Mouse (Mus musculus) midbrain, embryonic 13.5 days (tissue): Measurements from ENCODE around the gene Wasf2. TPM values are rescaled to one million over a fixed set of nuclear protein-coding genes. Genes with fewer than 3 reads are reported as not detected.

ENCODE experiments used
- ATAC-seq: fragments of 200-750 bp; cut with Nextera tagmentation; 2 replicates; pipeline ENCODE4 v1.8.0; 2017; ENCODE audit warnings: mild to moderate bottlenecking, moderate TSS enrichment, moderate library complexity
- H3K27ac ChIP-seq: fragments of 300-500 bp; sonication (generic); 2 replicates; pipeline ENCODE4 v1.5.1; 2015; ENCODE audit warnings: inconsistent platforms, mild to moderate bottlenecking, moderate library complexity
- H3K27me3 ChIP-seq: fragments of 300-500 bp; sonication (generic); 2 replicates; pipeline ENCODE4 v1.6.1; 2015; ENCODE audit warnings: mild to moderate bottlenecking, inconsistent platforms
- H3K36me3 ChIP-seq: fragments of 300-500 bp; sonication (generic); 2 replicates; pipeline ENCODE4 v1.6.1; 2015; ENCODE audit warnings: mild to moderate bottlenecking, inconsistent platforms
- H3K4me1 ChIP-seq: fragments of 300-500 bp; sonication (generic); replicated peaks from 2 replicates; pipeline ENCODE4 v1.6.1; 2015; ENCODE audit warnings: inconsistent platforms
- H3K4me2 ChIP-seq: fragments of 300-500 bp; sonication (generic); replicated peaks from 2 replicates; pipeline ENCODE4 v1.6.1; 2015; ENCODE audit warnings: moderate library complexity, mild to moderate bottlenecking, inconsistent platforms
- H3K4me3 ChIP-seq: fragments of 300-500 bp; sonication (generic); replicated peaks from 2 replicates; pipeline ENCODE4 v1.5.1; 2015; ENCODE audit warnings: mild to moderate bottlenecking, inconsistent platforms
- H3K9ac ChIP-seq: fragments of 300-500 bp; sonication (generic); replicated peaks from 2 replicates; pipeline ENCODE4 v1.6.1; 2015; ENCODE audit warnings: mild to moderate bottlenecking, inconsistent platforms
- H3K9me3 ChIP-seq: fragments of 300-500 bp; sonication (generic); 2 replicates; pipeline ENCODE4 v1.6.1; 2016; ENCODE audit warnings: mild to moderate bottlenecking, inconsistent platforms
- WGBS: fragments of 180-500 bp; shearing (Covaris S2); methylation state at CpG from one replicate; pipeline ENCODE4 v1.1.7; 2015; 5-methylcytosine and 5-hydroxymethylcytosine counted together
- polyA plus RNA-seq: library from polyadenylated mRNA; unstranded; fragments of >200 nt; fragmentation: Nextera tagmentation; extraction: Ambion mirVana; gene quantifications from 2 replicates; pipeline ENCODE4 v1.2.1, GENCODE M21; 2015

Gene Wasf2
- polyA plus RNA-seq = 28.8 and 34.2 TPM in 2 replicates

GRCm38 (mm10) chr4:133129931-133130889, at the start of gene Wasf2:
Gene Wasf2, plus strand, starts transcription at chr4:133130505.
- Histone ChIP-seq H3K9ac (peak within 1 kb of the TSS; percentile 84), H3K36me3 (no peaks in the 10 kb centered on the region), H3K27ac (peak within 1 kb of the TSS; percentile 67; the same call in 1 of the 2 replicates), H3K9me3 (no peaks in the 10 kb centered on the region), H3K4me3 (peak within 1 kb of the TSS; percentile 96), H3K4me1 (peaks cover 31% of the 10 kb centered on the region), H3K4me2 (peak within 1 kb of the TSS; percentile 93), H3K27me3 (no peaks in the 10 kb centered on the region)
- WGBS = under 1% methylated on average over 65 of the region's 65 CpGs
- peak; percentile 94 for ATAC-seq

GRCm38 (mm10) chr4:133080862-133081261, 49.4 kb upstream of the Wasf2 start:
- Histone ChIP-seq H3K36me3 (peaks cover 29% of the 10 kb centered on the region), H3K4me1 (peaks cover 47% of the 10 kb centered on the region), H3K9me3 (no peaks in the 10 kb centered on the region), H3K9ac (no peak overlapping the region), H3K27ac (no peak overlapping the region), H3K4me3 (no peak overlapping the region), H3K27me3 (no peaks in the 10 kb centered on the region), H3K4me2 (no peak overlapping the region)
- ATAC-seq = no peak
- WGBS = 96% methylated on average over 3 of the region's 3 CpGs

DNA sequence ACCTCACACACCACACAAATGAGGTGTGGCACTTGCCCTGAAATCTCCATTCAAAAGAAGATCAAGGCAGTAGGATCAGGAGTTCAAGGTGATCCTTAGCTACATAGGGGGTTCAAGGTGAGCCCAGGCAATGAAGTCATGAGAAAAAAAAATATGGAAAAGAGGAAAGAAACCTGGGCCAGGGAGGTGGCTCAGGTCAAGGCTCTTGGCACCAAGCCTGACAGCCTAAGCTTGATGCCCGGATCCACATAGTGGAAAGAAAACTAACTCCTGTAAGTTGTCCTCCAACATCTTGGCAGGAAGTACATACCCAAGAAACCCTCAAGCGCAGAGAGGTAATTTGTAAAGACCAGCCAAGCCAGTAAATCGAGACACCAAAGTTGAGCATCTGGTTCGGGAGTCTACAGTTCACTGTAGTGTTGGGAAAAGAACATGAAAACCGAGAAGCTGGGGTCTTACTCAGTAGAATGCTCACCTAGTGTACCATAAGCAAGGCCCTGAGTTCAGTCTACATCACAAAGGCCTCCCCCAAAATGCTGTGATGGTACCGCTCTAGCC, 48.0 kb upstream of the Wasf2 start:
- Histone ChIP-seq H3K9ac (no peak overlapping the region), H3K4me3 (no peak overlapping the region), H3K4me2 (no peak overlapping the region), H3K27me3 (no peaks in the 10 kb centered on the region), H3K4me1 (peaks cover 47% of the 10 kb centered on the region), H3K27ac (no peak overlapping the region), H3K36me3 (peaks cover 23% of the 10 kb centered on the region), H3K9me3 (no peaks in the 10 kb centered on the region)
- no peak for ATAC-seq
- WGBS = 96% methylated on average over 6 of the region's 6 CpGs

DNA sequence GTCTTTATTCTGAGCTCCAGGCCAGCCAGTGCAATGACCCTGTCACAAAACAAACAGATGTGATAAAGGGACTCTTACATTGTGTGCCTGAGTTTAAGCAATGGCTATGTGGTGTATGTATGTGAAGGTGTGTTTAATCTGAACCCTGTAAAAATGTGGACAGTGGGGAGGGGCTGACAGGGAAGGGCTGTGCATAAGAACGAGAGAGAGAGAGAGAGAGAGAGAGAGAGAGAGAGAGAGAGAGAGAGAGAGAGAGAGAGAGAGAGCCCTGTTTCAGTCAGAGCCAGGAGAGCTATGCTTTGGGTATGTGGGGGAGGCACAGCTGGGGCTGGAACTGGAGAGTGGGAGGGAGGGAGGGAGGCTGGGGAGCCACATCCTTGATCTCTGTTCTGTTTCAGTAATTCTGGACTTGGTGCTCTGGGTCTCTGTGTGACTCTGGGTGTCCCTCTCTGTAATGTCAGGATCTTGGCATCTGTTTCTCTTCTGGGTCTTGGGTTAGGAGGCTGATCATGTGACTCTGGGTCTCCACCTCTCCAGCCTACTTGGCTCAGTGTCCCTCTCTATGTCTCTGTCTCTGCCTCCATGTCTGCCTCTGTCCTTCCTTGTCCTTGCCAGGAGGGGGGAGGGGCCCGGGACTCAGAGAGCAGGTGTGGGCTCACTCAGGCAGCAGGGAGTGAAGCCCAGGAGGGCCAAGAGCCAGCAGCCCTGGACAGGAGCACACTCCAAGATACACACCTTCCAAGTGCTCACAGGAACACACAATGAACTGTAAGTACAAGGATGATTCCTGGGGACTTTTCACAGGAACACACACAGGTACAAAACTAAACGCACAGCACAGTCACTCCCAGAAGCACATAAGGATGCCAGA, 46.1 kb upstream of the Wasf2 start:
- H3K4me3 ChIP-seq = no peak overlapping the region
- 19% methylated on average over 3 of the region's 3 CpGs for WGBS
- H3K27me3 ChIP-seq = no peaks in the 10 kb centered on the region
- no peak for ATAC-seq
- H3K9ac ChIP-seq = peak overlapping the region; percentile 58
- H3K36me3 ChIP-seq = peaks cover 8% of the 10 kb centered on the region; the same call in 1 of the 2 replicates
- peak overlapping the region; percentile 85 for H3K27ac ChIP-seq
- peak overlapping the region; percentile 82 for H3K4me2 ChIP-seq
- peaks cover 49% of the 10 kb centered on the region for H3K4me1 ChIP-seq
- no peaks in the 10 kb centered on the region for H3K9me3 ChIP-seq

- peaks cover 49% of the 10 kb centered on the region for H3K4me1 ChIP-seq
- 1% methylated on average over 51 of the region's 53 CpGs for WGBS
- H3K9ac ChIP-seq = peak overlapping the region; percentile 58
- no peaks in the 10 kb centered on the region for H3K27me3 ChIP-seq
- H3K4me2 ChIP-seq = peak overlapping the region; percentile 82
- 0 out of 2 replicates have a peak, but pooled peaks cover 3% of the 10 kb centered on the region for H3K36me3 ChIP-seq
- peak overlapping the region; percentile 85 for H3K27ac ChIP-seq
- peak; percentile 64 for ATAC-seq
- no peaks in the 10 kb centered on the region for H3K9me3 ChIP-seq
- H3K4me3 ChIP-seq = peak overlapping the region; percentile 37
Measured at GRCm38 (mm10) chr4:133085011-133085782, 45.1 kb upstream of the Wasf2 start.

DNA sequence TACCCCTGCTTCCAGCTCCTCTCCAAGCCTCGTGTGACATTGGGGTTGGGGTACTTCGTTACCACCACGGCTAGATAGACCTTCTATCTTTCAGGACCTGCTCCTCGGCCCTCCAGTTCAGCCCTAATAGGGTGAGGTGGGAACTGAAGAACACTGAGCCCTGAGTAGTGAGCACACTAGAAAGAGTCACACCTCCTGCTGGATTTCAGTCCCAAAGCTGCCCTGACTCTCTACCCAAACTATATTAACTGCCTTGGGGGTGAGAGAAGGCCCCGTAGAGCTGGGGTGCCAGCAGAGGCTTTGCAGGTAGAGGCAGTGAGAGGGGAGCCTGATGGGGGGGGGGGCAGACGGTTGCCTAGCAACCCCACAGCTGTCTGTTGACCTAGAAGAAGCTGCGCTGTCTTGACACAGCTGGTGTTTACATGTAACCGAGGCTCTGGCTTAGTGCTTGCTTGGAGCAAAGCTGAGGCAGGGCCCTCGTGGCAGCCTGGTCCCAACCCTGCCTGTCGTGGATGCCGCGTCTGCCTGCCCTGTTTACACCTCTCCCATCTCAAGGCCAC, 44.4 kb upstream of the Wasf2 start:
- H3K36me3 ChIP-seq = no peaks in the 10 kb centered on the region
- H3K9ac ChIP-seq = peak overlapping the region; percentile 58; the same call in 1 of the 2 replicates
- no peaks in the 10 kb centered on the region for H3K27me3 ChIP-seq
- peak overlapping the region; percentile 85 for H3K27ac ChIP-seq
- H3K4me2 ChIP-seq = peak overlapping the region; percentile 82
- H3K4me3 ChIP-seq = peak overlapping the region; percentile 37
- peaks cover 56% of the 10 kb centered on the region for H3K4me1 ChIP-seq
- ATAC-seq = peak; percentile 38
- 6% methylated on average over 12 of the region's 12 CpGs for WGBS
- H3K9me3 ChIP-seq = no peaks in the 10 kb centered on the region

DNA sequence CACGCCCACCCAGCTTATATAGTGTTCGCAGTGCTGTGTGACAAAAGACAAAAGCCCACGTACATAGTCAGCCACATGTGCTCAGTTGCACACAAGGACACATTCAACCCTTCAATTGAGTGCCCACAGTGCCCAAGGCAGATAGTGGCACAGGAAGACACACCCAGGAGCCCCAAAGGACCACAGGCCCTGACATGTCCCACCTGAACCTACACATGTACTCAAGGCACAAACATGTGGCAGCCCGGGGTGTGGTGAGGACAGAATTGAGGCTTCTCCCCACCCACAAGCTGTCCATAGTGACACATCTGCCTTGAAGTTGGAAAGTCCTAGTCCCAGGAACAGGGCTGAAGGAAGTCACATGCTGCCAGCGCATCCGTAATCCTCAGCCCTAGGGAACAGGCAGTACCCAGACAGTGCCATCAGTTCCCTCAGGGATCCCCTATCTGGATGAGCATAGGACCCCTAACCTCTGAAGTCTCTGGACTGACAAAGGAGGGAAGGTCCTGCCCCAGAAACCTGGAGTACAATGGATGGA, 43.1 kb upstream of the Wasf2 start:
- Histone ChIP-seq H3K27me3 (no peaks in the 10 kb centered on the region), H3K4me3 (no peak overlapping the region), H3K9ac (no peak overlapping the region), H3K9me3 (no peaks in the 10 kb centered on the region), H3K4me2 (no peak overlapping the region), H3K4me1 (peaks cover 66% of the 10 kb centered on the region), H3K36me3 (no peaks in the 10 kb centered on the region), H3K27ac (peak overlapping the region; percentile 85; the same call in 1 of the 2 replicates)
- 89% methylated on average over 6 of the region's 6 CpGs for WGBS
- no peak for ATAC-seq

DNA sequence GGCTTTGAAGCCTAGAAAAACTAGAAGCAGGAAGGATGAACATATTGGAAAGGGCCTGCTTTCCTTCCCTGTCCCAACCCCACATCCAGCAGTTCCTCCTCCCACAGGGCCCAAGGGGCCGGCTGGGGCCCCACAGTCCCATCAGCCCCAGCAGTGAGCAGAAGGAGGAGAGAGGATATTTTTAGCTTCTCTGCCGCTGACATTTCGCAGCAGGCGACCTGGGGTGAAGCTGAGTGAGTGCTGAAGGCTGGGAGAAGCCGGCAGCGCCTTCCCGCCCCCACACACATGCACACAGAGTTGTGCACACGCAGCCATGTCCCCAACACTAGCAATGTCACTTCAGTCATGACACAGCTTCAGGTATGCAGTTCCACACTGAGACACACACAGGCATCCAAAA, 42.5 kb upstream of the Wasf2 start:
- H3K36me3 ChIP-seq = no peaks in the 10 kb centered on the region
- peaks cover 72% of the 10 kb centered on the region for H3K4me1 ChIP-seq
- H3K4me2 ChIP-seq = no peak overlapping the region
- H3K27me3 ChIP-seq = no peaks in the 10 kb centered on the region
- H3K9ac ChIP-seq = no peak overlapping the region
- WGBS = 45% methylated on average over 8 of the region's 8 CpGs
- H3K4me3 ChIP-seq = no peak overlapping the region
- no peak for ATAC-seq
- H3K27ac ChIP-seq = no peak overlapping the region; the same call in 1 of the 2 replicates
- no peaks in the 10 kb centered on the region for H3K9me3 ChIP-seq

DNA sequence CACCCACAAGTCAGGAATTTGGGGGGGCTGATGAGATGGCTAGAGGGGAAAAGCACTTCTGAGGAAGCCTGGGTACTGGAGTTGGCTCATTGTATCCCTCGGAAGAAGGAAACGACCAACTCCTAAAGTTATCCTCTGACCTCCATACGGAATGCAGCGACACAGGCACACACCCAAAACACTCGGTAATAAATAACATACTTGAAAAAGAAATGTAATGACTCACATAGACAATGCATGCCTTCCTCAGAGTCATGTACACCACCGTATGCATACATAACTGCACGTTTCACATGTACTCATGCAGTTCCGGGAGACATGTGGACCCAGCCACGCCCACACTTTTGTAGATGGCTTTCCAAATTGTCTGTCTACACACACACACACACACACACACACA, 41.0 kb upstream of the Wasf2 start:
- Histone ChIP-seq H3K36me3 (no peaks in the 10 kb centered on the region), H3K4me2 (no peak overlapping the region), H3K4me3 (no peak overlapping the region), H3K27ac (no peak overlapping the region), H3K9ac (no peak overlapping the region), H3K27me3 (0 out of 2 replicates have a peak, but pooled peaks cover 6% of the 10 kb centered on the region), H3K9me3 (no peaks in the 10 kb centered on the region), H3K4me1 (peaks cover 77% of the 10 kb centered on the region)
- ATAC-seq = no peak
- WGBS = 90% methylated on average over 9 of the region's 9 CpGs

- no peak for ATAC-seq
- H3K9me3 ChIP-seq = no peaks in the 10 kb centered on the region
- H3K4me2 ChIP-seq = no peak overlapping the region
- H3K4me3 ChIP-seq = no peak overlapping the region
- 0 out of 2 replicates have a peak, but pooled peaks cover 6% of the 10 kb centered on the region for H3K27me3 ChIP-seq
- WGBS = 80% methylated on average over 4 of the region's 4 CpGs
- H3K27ac ChIP-seq = peak overlapping the region; percentile 68
- H3K4me1 ChIP-seq = peaks cover 77% of the 10 kb centered on the region
- no peaks in the 10 kb centered on the region for H3K36me3 ChIP-seq
- no peak overlapping the region for H3K9ac ChIP-seq
Measured at GRCm38 (mm10) chr4:133089802-133090201, 40.5 kb upstream of the Wasf2 start.
